Mouse (Mus musculus) cerebellum, adult 18-20 months (tissue): Measurements from ENCODE around the gene Acsm2.
A peak's percentile ranks its signal among the peaks of the same experiment; 100 is the strongest.
"Not testable (repeated sequence)": the region's sequence is repeated elsewhere in the genome, so short reads cannot be mapped to it uniquely, and the experiment has no call there.

Source experiments
- DNase-seq, 2 experiments: peaks; one replicate each; pipeline ENCODE4 v3.0.0; 2021

The Acsm2 gene

DNA sequence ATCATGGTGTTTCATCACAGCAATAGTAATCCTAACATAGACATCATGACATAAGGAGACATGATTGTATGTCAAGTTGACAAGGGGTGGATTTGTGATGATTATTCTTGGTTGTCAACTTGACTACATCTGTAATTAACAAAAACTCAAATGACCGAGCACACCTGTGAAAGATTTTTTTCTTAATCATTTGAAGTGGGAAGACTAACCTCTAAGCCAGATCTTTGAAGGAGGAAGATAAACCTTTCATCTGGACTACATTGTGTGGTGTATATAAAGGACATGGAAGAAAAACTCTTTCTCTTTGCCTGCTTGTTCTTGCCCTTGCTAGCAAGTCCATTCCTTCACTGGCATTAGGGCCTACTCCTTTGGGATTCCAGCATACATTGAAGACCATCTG is at the start of gene Acsm2:
TSS of gene Acsm2 (plus strand) at position 301 of the 400 bp plus-strand sequence.
- no peak for DNase-seq

DNA sequence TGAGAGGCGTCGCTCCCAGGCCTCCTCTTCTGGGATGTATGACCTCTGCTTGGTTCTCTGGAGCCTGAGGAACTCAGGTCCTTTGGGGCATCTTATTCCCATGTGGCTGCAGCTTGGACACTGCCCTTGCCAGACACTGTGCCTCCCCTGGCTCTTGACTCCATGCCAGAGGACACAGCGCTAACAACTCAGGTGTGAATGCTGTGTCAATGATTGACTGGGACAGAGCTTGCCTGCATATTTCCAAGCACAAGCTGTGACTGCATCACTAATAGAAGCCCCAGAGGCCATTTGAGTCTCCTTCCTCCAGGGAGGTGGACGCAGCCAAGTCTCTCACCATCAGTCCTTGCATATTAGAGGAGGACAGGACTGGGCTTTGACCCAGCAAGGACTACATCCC is 43.0 kb upstream of the Acsm2 start:
- DNase-seq = no peak

DNA sequence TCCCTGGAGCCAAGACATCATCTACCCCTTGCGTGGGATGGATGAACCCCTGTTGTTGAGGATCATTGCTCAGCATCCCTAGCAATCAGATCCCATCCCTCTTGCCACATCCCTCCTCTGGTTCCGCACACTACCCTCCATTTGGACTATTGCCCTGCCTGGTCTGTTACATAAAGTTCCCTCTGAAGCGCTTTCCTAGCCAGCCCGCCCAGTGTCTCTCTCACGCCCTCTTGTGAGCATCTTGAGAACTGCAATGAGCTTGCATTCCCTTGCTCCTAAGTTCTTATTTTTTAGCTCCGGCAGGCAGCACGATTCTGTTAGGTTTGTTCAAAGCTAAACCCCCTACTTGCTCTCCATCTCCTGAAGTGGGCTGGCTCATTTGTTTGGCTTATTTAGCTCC is 41.1 kb upstream of the Acsm2 start:
- peak; percentile 57 to 59 for DNase-seq

DNA sequence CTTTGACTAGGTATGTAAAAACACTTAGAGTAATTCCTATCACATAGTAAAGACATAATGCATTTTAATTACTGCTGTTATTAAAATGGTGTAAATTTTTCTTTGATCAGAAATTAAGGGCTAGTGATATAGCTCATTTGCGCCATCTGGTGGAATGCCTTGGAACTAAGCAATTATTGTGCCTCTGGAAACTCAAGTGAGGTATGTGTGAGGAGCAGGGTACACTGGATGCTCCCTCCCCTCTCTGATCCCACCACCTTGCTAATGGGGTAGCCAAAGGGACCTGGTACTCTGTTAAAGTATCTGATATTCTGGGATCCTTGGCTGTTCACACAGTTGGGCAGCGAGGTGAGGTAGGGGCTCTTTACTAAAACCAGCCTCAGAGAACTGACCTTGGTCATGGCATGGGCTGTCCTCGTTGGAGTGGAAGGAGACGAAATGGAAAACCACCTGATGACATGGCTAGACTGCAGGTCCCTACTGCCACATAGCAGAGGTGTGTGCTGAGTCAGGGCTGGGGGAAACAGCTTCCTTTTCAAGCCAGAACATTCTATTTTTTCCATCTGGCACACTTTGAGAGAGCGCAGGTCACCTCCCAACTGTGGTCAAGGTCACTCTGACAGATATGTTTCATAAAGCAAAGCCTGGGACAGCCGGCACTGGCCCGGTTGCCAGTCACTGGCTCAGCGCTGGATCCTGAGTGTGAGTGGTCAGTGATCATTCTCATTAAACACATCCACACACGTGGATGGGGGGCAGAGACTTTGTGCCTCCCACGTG is 38.5 kb upstream of the Acsm2 start:
- peak; percentile 44 to 71 for DNase-seq

DNA sequence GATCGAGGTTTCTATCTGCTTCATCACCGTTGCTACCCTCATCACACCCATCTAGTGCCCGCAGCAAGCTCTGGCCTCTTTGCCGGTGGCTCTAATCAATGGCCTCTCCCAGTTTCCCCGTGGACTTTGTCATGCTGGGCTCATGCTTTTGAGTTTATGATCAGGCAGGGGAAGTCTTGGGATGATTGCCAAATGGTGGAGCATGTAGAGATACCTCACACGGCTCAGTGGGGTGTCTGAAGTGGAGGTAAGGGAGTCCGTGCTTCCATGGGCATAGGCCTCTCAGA is 37.9 kb upstream of the Acsm2 start:
- DNase-seq = no peak

DNA sequence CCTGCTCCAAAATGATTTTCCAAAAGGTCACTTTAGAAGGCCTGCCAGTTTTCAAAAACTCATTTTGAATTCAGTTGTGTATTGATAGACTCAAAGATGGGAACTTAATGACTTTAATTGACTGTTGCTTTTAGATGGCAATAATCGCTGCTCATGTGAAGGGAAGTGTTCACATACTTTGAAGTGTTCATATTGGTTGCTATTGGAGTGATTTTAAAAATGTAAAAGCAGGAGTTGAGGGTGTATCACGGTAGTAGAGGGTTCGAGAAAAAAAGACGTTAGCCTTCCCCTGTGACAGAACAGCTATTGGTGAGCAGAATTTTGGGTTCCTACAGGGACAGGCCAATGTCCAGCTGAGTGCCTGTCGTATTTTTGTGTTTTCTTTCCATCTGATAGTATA is 35.0 kb upstream of the Acsm2 start, which contains the start of gene Acsm5:
TSS of gene Acsm5 (plus strand) at position 301 of the 400 bp plus-strand sequence.
- DNase-seq = no peak

DNA sequence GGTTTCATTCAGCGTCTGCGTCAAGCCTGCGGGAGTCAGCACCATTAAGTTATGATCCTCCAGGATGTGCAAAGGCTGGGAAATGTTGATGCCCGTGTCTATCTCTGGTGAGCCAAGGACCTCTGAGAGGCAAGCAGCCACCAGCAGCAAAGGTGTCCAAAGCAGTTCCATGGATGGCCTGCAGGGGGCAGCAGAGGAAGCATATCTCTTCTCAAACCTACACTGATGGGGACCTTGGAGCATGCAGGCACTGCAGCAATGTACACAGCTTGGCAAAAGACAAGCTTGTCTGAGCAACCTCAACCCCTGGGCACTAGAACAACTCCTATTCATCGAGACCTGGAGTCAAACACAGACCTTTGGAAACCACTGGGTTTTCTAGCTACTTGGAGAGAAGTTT is 34.5 kb upstream of the Acsm2 start:
- DNase-seq = peak; percentile 59 to 73

DNA sequence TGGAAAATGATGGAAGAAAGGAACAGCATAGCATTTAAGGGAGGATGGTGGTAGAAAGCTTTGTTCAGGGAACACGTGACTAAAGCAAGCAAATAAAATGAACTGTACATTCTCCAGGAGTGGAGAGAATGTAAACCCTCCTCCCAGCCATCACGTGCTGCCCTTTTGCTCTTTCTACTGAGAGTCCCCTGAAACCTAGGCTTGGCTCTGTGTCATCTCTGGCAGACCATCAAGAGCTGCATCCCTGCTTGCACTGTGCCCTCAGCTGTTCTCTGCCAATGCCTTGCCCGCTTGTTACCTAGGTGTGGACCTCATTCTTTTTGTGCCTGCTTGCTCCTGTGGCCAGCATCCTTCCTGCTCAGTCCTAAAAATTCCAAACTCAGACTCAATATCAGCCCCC is 32.3 kb upstream of the Acsm2 start:
- no peak for DNase-seq

DNA sequence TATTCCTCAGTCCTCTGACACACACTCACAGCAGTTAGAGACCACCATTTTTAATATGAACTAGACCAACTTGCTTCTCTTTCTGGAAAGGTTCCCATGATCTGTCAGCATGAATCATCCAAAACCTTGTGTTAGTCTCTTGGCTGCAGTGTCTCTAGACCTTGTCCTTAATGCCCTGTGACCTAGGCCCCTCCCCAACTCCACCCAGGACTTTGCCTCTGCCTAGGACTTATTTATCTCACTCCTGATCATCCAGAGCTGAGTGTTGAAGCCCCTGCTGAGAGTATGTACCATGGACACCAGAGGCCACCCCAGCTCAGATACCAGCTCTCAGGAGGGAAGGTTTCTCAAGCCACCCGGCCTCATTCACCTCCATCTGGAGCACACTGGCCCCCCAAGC is 31.8 kb upstream of the Acsm2 start:
- no peak for DNase-seq

DNA sequence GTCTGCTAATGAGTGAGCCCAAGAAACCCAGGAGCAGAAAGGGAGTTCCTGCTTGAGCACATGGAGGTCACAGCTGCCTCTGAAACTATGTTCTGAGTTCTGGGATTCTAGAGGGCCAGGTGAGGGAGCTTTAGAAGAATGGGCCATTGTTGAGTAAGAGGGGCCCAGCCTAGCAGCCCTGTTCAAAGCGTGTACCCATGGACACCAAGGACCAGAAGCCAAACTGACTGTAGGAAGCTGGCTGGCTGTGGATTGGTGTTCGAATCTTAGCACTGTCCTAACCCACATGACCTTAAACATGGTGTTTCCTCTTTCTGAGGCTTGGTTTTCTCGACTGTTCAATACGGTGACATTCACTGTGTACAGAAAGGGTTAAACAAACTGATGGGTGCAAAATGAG is 30.8 kb upstream of the Acsm2 start, which contains the start of gene Pdilt:
TSS of gene Pdilt (minus strand) at position 101 of the 400 bp plus-strand sequence.
- DNase-seq = no peak

DNA sequence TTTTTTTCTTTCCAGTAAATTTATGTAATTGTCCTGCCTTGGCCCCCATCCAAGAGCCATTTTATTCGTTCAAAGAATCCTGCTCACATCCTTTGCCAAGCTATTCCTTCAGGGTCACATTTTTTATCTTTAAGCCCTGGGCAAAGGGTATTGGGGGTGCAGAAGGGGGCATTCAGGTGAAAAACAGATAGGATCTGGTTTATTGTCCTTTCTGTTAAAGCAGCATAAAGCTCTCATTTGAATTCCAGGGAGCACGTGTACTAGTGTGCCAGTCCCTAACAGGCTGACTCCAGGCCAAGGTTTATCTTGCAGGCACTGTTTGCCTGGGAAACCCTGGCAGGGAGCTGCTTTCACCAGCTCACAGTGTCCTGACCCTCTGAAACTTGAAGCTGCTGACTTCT is 28.3 kb upstream of the Acsm2 start:
- no peak for DNase-seq

DNA sequence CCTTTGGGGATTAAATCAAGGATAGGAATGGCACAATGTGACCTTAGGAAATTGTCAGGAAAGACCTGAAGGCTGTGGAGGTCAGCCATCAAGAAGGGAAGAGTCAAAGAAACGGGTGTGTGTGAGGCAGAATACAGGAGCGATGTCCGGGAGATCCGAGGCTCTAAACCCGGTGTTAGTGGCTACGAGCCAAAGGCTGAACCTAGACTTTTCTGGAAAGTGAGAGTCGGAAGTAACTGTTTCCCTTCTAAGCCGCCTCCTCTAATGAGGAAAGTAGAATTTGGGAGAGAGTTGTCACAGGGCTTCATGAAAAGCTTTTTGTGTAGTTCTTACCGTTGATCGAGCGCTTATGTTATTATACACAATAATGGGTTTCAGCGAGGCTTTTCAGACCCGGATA is 27.7 kb upstream of the Acsm2 start:
- no peak for DNase-seq

DNA sequence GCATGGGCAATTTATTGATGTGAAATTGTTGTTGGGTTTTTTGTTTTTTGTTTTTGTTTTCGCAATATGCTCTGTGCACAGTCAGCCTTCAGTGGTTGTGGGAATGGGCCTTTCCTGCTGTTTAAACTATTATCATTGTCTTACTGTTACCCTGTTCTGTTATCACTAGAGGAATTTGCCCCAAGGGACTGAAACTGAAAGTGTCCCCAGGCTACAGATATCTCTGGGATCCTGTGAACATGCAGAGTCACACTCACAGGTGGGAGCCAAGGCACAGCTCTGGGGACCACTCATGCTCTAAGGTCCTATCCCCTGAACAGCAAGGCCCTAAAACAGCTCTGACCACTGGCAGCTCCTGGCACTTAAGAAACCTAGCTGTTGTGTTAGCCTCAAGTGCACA is 27.0 kb upstream of the Acsm2 start:
- no peak for DNase-seq

DNA sequence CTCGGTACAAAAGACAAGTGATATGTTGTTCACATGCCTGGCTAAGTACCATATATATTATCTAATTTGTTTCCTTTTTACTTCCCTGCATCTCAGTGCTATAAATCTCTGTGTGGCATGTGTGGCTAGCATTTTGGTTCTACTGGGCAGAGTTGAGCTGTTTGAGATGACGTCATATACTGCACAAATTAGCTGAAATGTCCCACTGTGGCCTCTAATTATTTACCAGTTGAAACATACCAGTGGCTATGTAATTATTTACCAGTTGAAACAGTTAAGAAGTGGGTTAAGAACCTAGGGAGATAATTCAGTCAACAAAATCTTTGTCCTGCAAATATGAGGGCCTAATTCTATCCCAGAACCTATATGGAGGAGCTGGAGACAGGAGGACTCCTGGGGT is 26.6 kb upstream of the Acsm2 start:
- no peak for DNase-seq

DNA sequence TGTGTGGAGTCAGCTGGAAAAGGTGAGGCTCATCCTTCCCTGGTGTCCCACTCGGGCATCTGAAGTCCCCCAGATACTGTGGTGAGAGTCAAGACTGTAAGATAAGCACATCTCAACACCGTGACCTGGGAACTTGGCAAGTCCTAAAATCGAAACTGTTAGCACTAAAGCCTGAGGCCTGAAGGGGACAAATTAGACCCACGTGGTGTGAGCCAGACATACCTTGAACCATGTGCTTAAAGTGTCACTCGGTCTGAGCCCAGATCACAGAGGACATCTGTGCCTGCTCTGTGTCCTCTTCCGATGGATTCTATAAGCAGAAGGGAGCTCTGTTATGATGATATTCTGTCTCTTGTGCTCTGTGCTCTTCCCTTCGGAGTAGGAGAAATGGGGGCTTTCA is 25.5 kb upstream of the Acsm2 start:
- no peak for DNase-seq

DNA sequence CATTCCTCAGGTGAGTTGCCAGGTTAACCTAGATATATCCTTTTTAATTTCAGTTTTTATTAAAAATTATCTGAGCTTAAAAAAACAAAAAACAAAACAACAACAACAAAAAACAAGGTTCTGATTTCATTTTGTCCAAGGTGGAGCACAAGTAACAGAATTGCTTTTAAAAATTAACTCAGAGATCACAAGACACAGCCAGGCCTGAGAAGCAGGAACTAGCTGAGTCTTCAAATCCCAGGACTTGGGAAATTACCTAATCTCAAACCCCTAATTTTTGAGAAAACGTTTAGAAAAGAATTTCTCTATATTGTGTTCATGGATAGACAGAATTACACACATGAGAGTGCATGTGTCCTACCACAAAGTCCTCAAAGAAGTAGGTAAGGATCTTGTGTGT is 21.2 kb upstream of the Acsm2 start:
- no peak for DNase-seq

DNA sequence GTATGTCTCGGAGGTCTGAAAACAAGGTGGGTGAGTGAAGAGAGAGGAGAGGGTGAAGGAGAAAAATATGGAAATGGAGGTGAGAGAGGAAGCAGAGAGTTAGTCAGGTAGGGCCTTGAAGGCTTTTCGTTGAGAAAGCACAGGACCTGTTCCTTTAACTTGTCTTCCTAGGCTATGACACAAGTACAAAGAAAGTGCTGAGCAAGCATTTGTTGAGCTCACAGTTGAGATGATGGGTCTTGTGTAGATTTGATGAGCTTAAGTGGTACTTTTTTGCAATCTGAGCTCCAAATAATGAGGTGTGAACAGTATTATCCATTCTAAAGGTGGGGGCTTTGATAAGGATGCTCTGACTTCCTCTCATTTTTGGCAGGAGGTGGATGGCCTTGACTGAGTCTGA is 19.8 kb upstream of the Acsm2 start:
- DNase-seq = no peak

DNA sequence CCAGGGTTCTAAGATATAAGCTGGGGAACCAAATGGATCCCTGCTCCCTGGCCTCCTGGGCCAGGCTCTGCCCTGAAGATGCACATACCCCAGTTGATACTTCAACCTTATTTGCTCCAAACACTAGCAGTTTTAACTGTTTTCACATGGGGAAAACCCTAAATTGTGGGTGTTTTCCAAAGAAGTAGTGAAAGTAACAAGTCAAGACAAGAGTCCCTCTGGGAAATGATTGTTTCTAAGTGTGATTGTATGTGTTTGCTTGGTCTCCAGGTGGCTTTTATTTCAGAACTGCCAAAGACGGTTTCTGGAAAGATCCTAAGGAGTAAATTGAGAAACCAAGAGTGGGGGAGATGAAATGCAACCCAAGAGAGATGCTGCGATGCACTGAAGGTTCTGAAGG is 11.7 kb upstream of the Acsm2 start:
- no peak for DNase-seq

DNA sequence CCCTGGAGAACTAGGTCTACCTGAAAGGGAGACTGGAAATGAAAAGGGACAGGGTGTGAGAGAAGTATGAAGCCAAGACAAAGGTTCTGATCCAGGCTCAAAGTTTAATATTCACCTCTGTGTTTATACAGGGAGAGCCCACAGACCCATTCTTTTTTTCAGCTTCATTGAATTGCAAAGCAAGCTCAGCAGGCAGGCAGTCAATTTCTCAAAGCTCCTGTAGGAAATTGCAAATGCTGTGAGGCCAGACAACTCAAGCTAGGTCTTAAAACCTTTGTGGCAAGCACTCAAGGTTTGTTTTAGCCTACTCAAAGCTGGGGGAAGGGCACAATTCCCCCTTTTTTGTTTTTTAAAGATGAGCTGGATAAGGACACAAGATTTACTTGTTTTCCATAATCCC is 8.6 kb upstream of the Acsm2 start:
- no peak for DNase-seq

DNA sequence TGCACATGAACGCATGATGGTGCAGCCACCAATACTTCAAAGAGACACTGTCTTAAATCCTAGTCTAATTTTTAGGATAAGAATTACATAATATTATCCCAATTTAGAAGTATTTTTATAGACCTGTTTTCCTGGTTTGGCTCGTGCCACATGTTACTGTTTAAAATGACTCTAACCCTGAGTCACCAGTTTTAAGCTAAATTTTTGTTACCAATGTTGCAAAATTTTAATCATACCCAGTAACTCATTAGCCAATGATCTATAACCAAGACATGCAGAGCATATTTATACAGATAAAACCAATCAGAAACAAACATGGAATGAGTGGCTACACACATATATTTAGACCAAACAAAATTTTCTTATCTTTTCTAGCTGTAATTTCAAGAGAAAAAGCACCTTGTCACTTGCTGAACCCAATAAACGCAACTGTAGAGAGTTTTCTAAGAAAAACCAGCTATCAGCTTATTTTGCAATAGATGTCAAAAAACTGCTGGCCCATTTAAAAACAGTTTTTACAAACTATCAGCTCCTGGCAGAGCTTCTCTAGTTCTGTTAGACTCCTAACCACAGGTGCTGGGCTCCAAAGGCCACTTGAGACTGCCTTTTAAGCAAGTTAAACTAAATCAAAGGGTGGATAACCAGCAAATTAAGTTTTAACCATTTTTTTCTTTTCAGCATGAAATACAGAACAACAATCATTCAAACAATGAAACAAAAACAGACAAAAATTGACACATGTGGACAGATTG is 3.5 kb upstream of the Acsm2 start:
- no peak for DNase-seq

DNA sequence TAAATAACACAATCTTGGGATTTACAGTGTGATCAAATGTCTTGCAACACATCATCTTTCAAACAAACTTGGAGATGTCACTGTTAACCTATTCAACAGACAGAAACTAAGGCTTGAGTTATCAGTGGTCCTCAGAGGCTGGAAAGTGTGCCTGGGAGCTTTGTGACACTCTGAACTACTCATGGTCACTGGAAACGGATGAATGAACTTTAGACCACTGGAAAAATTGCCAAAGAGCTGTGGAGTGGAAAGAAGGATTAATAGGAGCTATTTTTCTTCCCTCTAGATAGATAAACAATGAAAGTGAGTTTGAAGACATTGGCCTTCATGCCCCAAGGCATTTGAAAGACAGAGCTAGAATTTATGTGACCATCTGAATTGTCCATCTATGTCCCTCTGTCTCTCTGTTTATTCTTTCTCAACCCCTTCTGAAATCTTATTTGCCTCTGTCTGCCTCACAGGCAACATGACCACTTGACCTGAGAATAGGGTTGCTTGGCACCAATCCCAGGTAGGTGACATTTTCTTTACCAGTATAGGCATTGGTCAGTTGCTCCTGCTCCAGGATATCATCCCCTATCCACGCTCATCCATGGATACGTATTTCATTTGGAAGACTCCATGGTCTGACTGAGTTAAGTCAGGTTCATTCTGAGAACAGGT is 5.8 kb downstream of the Acsm2 start:
- no peak for DNase-seq

DNA sequence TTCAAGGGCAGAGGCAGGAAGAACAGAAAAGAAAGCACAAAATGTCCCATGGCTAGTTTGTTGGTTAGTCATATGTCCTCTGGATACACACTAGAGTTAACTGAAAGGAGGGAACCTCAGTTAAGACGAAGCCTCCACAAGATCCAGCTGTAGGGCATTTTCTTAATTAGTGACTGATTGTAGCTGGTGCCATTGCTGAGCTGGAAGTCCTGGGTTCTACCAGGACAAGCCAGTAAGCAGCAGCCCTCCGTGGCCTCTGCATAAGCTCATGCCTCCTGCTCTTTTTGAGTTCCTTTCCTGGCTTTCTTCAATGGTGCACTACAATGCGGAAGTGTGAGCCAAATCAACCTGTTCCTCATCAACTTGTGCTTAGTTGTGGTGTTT is 6.3 kb downstream of the Acsm2 start:
- no peak for DNase-seq

DNA sequence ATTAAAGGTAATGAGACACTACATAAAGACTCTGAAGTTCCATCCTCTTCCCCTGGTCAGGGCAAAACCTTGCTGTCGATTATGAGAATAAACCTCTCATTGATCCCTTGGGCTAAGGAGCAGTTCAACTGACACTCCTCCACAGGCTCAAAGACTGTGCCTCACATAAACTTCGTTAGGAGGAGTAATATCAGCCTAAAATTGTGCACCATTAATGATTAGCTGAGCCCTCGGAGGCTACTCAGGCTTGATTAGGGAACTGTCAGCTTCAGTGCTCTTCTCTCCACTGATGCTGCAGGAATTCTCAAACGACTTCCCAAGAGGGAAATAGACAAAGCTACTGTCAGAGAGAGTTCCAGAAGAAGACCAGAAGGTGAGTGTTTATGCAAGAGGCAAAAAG is 7.3 kb downstream of the Acsm2 start:
- DNase-seq = no peak

DNA sequence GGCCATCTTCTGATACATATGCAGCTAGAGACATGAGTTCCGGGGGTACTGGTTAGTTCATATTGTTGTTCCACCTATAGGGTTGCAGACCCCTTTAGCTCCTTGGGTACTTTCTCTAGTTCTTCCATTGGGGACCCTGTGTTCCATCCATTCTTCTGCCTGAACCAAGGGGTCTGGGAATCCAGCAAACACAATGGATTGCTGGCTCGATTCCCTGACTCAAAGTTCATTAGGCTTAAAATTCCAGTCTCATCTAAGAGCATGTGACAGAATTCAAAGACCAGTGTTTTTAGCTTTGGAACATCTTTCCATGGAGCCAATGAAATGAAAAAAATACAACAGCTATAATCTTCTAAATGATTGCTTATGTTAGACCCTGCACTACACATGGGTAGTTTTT is 8.3 kb downstream of the Acsm2 start:
- DNase-seq = not testable (repeated sequence)
